Mouse (Mus musculus) intestine, postnatal 0 days (tissue): Measurements from ENCODE around the gene Ift20. TPM values are rescaled to one million over a fixed set of nuclear protein-coding genes. Genes with fewer than 3 reads are reported as not detected.

ENCODE experiments used
- ATAC-seq: fragments of 200-750 bp; cut with Nextera tagmentation; 2 replicates; pipeline ENCODE4 v1.8.0; 2017; ENCODE audit warnings: mild to moderate bottlenecking, moderate TSS enrichment, moderate library complexity
- H3K27ac ChIP-seq: fragments of 300-500 bp; sonication (generic); 2 replicates; pipeline ENCODE4 v1.5.1; 2014; ENCODE audit warnings: mild to moderate bottlenecking, low read depth, low read length, moderate library complexity
- H3K27me3 ChIP-seq: fragments of 300-500 bp; sonication (generic); replicated peaks from 2 replicates; pipeline ENCODE4 v1.6.1; 2014; ENCODE audit warnings: low read length, mixed read lengths; ENCODE audit not compliant: control insufficient read depth, insufficient read depth
- H3K36me3 ChIP-seq: fragments of 300-500 bp; sonication (generic); 2 replicates; pipeline ENCODE4 v1.6.1; 2014; ENCODE audit warnings: mild to moderate bottlenecking, moderate library complexity; ENCODE audit not compliant: control insufficient read depth, insufficient read depth
- H3K4me1 ChIP-seq: fragments of 300-500 bp; sonication (generic); replicated peaks from 2 replicates; pipeline ENCODE4 v1.6.1; 2014; ENCODE audit warnings: antibody characterized with exemption, low read length, mixed read lengths; ENCODE audit not compliant: control insufficient read depth, insufficient read depth
- H3K4me2 ChIP-seq: fragments of 300-500 bp; sonication (generic); replicated peaks from 2 replicates; pipeline ENCODE4 v1.6.1; 2014; ENCODE audit warnings: low read depth, mild to moderate bottlenecking, moderate library complexity
- H3K4me3 ChIP-seq: fragments of 300-500 bp; sonication (generic); 2 replicates; pipeline ENCODE4 v1.5.1; 2014; ENCODE audit warnings: low read depth, low read length
- H3K9ac ChIP-seq: fragments of 300-500 bp; sonication (generic); 2 replicates; pipeline ENCODE4 v1.6.1; 2014; ENCODE audit warnings: mild to moderate bottlenecking, low read depth, low read length
- H3K9me3 ChIP-seq: fragments of 300-500 bp; sonication (generic); 2 replicates; pipeline ENCODE4 v1.6.1; 2016; ENCODE audit warnings: mixed run types; ENCODE audit not compliant: control insufficient read depth
- CTCF ChIP-seq: sonication (generic); IDR thresholded peaks from 2 replicates; pipeline ENCODE4 v1.5.1; 2016; ENCODE audit warnings: low read depth, mild to moderate bottlenecking, control low read depth, antibody characterized with exemption, moderate library complexity
- WGBS: fragments of 180-500 bp; shearing (Covaris S2); extraction: QIAGEN DNeasy Blood & Tissue Kit; methylation state at CpG from one replicate; pipeline ENCODE4 v1.1.7; 2014; 5-methylcytosine and 5-hydroxymethylcytosine counted together
- polyA plus RNA-seq: library from polyadenylated mRNA; unstranded; fragments of >200 nt; fragmentation: Nextera tagmentation; extraction: Ambion mirVana; gene quantifications from 2 replicates; pipeline ENCODE4 v1.2.1, GENCODE M21; 2015

Ift20 gene
- polyA plus RNA-seq, 1 experiment from 2014 or later: 221 TPM

DNA sequence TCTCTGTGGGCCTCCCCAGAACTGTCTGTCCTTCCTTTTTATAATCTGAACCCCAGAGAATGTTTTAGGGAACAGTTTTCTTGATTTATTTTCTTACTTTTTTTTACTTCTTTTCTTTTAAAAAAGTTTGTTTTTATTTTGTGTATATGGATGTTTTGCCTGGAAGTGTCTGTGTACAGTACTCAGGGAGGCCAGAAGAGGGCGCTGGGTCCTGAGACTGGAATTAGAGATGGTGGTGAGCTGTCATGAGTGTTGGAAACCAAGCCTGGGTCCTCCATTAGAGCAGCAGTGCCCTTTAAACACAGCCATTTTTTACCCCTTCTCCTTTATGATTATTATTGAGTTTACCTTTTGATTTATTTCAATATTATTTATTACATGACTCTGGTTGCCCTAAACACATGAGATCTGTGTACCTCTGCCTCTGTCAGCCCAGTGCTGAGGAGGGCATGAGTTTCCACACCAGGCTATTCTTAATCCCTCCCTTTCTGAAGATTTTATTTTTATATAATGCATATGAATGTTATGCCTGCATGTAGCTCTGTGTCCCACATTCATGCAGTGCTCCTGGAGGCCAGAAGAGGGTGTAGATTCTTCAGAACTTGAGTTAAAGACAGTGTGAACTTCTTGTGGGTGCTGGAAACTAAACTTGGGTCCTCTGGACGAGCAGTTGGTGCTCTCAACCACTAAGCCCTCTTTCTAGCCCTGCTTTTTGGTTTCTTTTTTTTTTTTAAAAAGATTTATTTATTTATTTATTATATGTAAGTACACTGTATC is 20.4 kb upstream of the Ift20 start:
- Histone ChIP-seq H3K27me3 (no peaks in the 10 kb centered on the region), H3K4me2 (no peak overlapping the region), H3K36me3 (peaks cover 56% of the 10 kb centered on the region), H3K9ac (no peak overlapping the region), H3K9me3 (no peaks in the 10 kb centered on the region), H3K4me3 (no peak overlapping the region), H3K4me1 (peaks cover 6% of the 10 kb centered on the region), H3K27ac (no peak overlapping the region)
- peak; percentile 61 for TF ChIP-seq CTCF
- no peak for ATAC-seq
- WGBS: 64% methylated on average over 2 of the region's 2 CpGs

DNA sequence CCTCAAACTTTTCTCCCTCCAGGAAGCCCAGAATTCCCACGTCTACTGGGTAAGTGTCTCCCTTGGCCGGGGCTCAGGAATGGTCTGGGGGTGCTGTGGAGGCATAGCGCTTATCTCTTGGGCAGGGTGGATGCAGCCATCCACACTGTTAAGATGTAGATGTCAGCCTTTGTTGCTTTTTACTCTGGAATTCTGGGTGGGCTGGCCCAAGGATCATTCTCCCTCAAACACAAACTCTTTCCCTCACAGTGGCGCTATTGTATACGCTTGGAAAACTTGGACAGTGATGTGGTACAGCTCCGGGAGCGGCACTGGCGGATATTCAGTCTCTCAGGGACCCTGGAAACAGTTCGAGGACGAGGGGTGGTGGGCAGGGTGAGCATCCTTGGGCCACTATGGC is 17.2 kb upstream of the Ift20 start:
- Histone ChIP-seq H3K4me1 (no peaks in the 10 kb centered on the region), H3K4me3 (no peak overlapping the region), H3K4me2 (no peak overlapping the region), H3K36me3 (peaks cover 82% of the 10 kb centered on the region), H3K9ac (no peak overlapping the region), H3K9me3 (no peaks in the 10 kb centered on the region), H3K27me3 (no peaks in the 10 kb centered on the region), H3K27ac (no peak overlapping the region)
- WGBS: 86% methylated on average over 10 of the region's 10 CpGs
- ATAC-seq: no peak
- no peak for TF ChIP-seq CTCF

DNA sequence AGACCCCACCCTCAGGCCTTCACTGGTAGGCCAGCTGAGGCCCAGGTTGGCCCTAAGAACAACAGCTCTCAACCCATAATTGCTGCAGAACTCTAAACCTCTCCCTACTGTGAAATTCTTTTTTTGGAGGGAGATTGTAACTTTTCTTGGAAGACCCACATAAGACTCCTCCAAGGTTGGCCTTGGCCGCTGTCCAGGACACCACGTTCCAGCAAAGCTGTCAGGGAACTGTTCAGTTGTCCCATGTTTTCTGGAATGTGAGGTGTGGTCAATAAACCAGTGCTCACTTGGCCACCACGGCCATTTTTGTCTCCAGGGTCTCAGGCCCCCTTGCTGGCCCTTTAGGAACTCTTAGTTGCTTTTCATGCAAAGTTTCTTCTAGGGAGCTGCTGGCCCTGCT is 14.3 kb upstream of the Ift20 start:
- H3K27me3 ChIP-seq: no peaks in the 10 kb centered on the region
- H3K4me1 ChIP-seq: no peaks in the 10 kb centered on the region
- H3K9ac ChIP-seq: no peak overlapping the region
- H3K4me3 ChIP-seq: no peak overlapping the region
- no peak for TF ChIP-seq CTCF
- H3K9me3 ChIP-seq: no peaks in the 10 kb centered on the region
- no peak overlapping the region for H3K4me2 ChIP-seq
- no peak for ATAC-seq
- 84% methylated on average over 3 of the region's 3 CpGs for WGBS
- peaks cover 86% of the 10 kb centered on the region for H3K36me3 ChIP-seq
- H3K27ac ChIP-seq: no peak overlapping the region

DNA sequence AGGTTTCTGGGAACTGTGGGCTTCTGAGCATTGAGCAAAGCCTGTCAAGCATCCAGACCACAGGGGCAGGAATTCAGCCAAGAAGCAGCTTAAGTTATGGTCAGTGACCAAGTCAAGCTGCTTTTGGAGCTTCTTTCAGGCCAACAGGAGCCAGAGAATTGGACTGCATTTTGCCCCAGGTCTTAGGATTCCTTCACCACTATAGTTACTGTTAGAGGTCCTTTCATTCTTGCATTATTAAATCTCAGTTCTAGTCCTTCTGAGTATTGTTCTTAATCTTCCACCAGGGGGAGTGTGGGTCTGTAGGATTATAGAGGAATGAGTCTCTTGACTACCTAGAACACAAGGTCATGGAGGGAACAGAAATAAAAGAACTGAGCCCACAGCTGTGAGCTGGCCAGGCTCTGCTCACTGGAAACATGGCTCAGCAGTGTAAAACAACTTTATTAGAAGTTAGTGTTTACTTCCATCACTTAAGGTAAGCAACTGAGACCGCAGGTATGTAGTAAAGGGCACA is 13.6 kb upstream of the Ift20 start:
- no peak for ATAC-seq

DNA sequence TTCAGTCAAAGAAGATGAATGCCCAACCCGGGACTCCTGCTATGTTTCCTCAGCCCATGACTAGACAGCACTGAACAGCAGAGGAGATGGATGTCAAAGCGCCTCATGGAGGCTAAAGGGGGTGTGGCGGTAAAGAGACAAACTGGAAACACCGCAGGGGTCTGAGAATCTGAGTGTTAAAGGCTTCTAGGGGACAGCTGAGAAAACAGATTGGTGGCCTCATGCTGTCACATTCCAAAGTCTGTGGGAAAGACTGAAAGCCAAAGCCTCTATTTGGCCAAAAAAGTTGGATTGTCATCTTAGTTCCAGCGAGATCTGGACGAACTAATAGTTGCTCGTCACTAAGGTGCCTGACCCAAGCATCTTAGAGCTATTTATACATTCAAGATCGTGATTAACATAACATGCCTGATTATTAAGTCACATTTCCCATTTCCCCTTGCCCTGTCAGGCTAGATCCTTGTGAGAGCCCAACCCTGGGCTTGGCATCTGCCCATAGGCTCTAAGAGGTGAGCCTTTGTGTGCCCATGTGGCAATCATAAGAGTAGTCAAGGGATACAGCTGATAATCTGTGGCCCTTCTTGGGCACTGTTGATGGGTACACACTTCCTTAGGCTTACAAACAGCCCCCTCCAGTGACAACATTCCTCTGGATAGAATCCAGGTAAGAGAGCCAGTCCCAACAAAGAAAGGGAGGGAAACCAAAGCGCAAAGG is 12.8 kb upstream of the Ift20 start:
- no peak for TF ChIP-seq CTCF
- no peak overlapping the region for H3K4me3 ChIP-seq
- H3K36me3 ChIP-seq: peaks cover 90% of the 10 kb centered on the region
- no peak overlapping the region for H3K9ac ChIP-seq
- 85% methylated on average over 9 of the region's 9 CpGs for WGBS
- H3K4me2 ChIP-seq: no peak overlapping the region
- no peaks in the 10 kb centered on the region for H3K4me1 ChIP-seq
- H3K27me3 ChIP-seq: no peaks in the 10 kb centered on the region
- H3K9me3 ChIP-seq: no peaks in the 10 kb centered on the region
- no peak overlapping the region for H3K27ac ChIP-seq
- ATAC-seq: no peak

More for the DNA sequence above, 13.6 kb upstream of the Ift20 start:
- Histone ChIP-seq H3K9ac (no peak overlapping the region), H3K4me1 (no peaks in the 10 kb centered on the region), H3K4me3 (no peak overlapping the region), H3K27me3 (no peaks in the 10 kb centered on the region), H3K27ac (no peak overlapping the region), H3K4me2 (no peak overlapping the region), H3K9me3 (no peaks in the 10 kb centered on the region), H3K36me3 (peaks cover 90% of the 10 kb centered on the region)
- 91% methylated on average over 1 of the region's 1 CpGs for WGBS
- peak; percentile 70 for TF ChIP-seq CTCF

DNA sequence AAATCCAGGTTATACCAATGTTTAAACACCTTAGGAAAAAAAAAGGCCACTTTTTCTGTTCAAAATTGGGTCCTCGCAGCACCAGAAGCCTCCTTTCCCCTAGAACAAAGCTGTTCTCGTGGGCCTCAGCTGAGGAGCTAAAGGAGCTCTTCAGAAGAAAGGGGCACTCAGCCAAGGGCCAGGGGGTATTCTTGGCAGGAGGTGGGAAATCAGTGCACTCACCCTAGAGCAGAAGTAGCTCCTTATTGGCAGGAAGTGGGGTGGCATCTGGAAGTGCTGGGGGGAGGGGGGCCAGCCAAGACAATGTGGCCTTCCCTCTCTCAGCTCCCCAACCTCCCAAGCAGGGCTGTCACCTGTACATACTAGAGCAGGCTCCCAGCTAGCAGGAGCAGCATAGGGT is 11.3 kb upstream of the Ift20 start:
- H3K9ac ChIP-seq: no peak overlapping the region
- H3K4me2 ChIP-seq: no peak overlapping the region
- H3K4me1 ChIP-seq: no peaks in the 10 kb centered on the region
- H3K27ac ChIP-seq: no peak overlapping the region
- H3K4me3 ChIP-seq: no peak overlapping the region
- peaks cover 91% of the 10 kb centered on the region for H3K36me3 ChIP-seq
- no peak for ATAC-seq
- H3K9me3 ChIP-seq: no peaks in the 10 kb centered on the region
- no peak for TF ChIP-seq CTCF
- WGBS: 76% methylated on average over 2 of the region's 2 CpGs
- H3K27me3 ChIP-seq: no peaks in the 10 kb centered on the region
